Mouse (Mus musculus) limb, embryonic 15.5 days (tissue): Measurements from ENCODE around the gene Jak1. TPM values are rescaled to one million over a fixed set of nuclear protein-coding genes. Genes with fewer than 3 reads are reported as not detected.

Experiments
- ATAC-seq: fragments of 200-750 bp; cut with Nextera tagmentation; 2 replicates; pipeline ENCODE4 v1.8.0; 2017; ENCODE audit warnings: low read depth, moderate TSS enrichment; ENCODE audit not compliant: insufficient number of reproducible peaks, low FRiP score, low TSS enrichment
- H3K27ac ChIP-seq: fragments of 300-500 bp; sonication (generic); 2 replicates; pipeline ENCODE4 v1.5.1; 2015; ENCODE audit warnings: moderate library complexity, mild to moderate bottlenecking, inconsistent platforms
- H3K27me3 ChIP-seq: fragments of 300-500 bp; sonication (generic); 2 replicates; pipeline ENCODE4 v1.6.1; 2015; ENCODE audit warnings: inconsistent platforms
- H3K36me3 ChIP-seq: fragments of 300-500 bp; sonication (generic); 2 replicates; pipeline ENCODE4 v1.6.1; 2015; ENCODE audit warnings: inconsistent platforms
- H3K4me1 ChIP-seq: fragments of 300-500 bp; sonication (generic); 2 replicates; pipeline ENCODE4 v1.6.1; 2015; ENCODE audit warnings: inconsistent platforms
- H3K4me2 ChIP-seq: fragments of 300-500 bp; sonication (generic); 2 replicates; pipeline ENCODE4 v1.6.1; 2015; ENCODE audit warnings: mild to moderate bottlenecking, inconsistent platforms
- H3K4me3 ChIP-seq: fragments of 300-500 bp; sonication (generic); 2 replicates; pipeline ENCODE4 v1.5.1; 2015; ENCODE audit warnings: mild to moderate bottlenecking, inconsistent platforms
- H3K9ac ChIP-seq: fragments of 300-500 bp; sonication (generic); 2 replicates; pipeline ENCODE4 v1.6.1; 2015; ENCODE audit warnings: inconsistent platforms
- H3K9me3 ChIP-seq: fragments of 300-500 bp; sonication (generic); 2 replicates; pipeline ENCODE4 v1.6.1; 2016; ENCODE audit warnings: inconsistent platforms
- WGBS: fragments of 180-500 bp; shearing (Covaris S2); methylation state at CpG from one replicate; pipeline ENCODE4 v1.1.7; 2015; 5-methylcytosine and 5-hydroxymethylcytosine counted together
- polyA plus RNA-seq: library from polyadenylated mRNA; unstranded; fragments of >200 nt; fragmentation: Nextera tagmentation; extraction: Ambion mirVana; gene quantifications from 2 replicates; pipeline ENCODE4 v1.2.1, GENCODE M21; 2015

Gene Jak1
- polyA plus RNA-seq, 1 experiment from 2014 or later, result 99.9 TPM

- 84% methylated on average over 6 of the region's 6 CpGs for WGBS
- peaks cover 77% of the 10 kb centered on the region for H3K36me3 ChIP-seq
- no peak for ATAC-seq
- H3K4me1 ChIP-seq, result no peaks in the 10 kb centered on the region
- no peak overlapping the region for H3K27ac ChIP-seq
- no peaks in the 10 kb centered on the region for H3K9me3 ChIP-seq
- no peak overlapping the region for H3K9ac ChIP-seq
- H3K27me3 ChIP-seq, result no peaks in the 10 kb centered on the region
- no peak overlapping the region for H3K4me2 ChIP-seq
- H3K4me3 ChIP-seq, result no peak overlapping the region
Observed at GRCm38 (mm10) chr4:101158282-101158681, 106.8 kb downstream of the Jak1 start.

- Histone ChIP-seq H3K4me3 (no peak overlapping the region), H3K4me1 (no peaks in the 10 kb centered on the region), H3K9me3 (no peaks in the 10 kb centered on the region), H3K27ac (no peak overlapping the region), H3K36me3 (peaks cover 77% of the 10 kb centered on the region), H3K27me3 (no peaks in the 10 kb centered on the region), H3K4me2 (no peak overlapping the region), H3K9ac (no peak overlapping the region)
- WGBS, result 94% methylated on average over 5 of the region's 5 CpGs
- no peak for ATAC-seq
Observed at GRCm38 (mm10) chr4:101157476-101157875, 107.6 kb downstream of the Jak1 start.

- no peaks in the 10 kb centered on the region for H3K4me1 ChIP-seq
- H3K27ac ChIP-seq, result no peak overlapping the region
- no peak overlapping the region for H3K9ac ChIP-seq
- peaks cover 79% of the 10 kb centered on the region for H3K36me3 ChIP-seq
- H3K4me2 ChIP-seq, result no peak overlapping the region
- WGBS, result 81% methylated on average over 4 of the region's 4 CpGs
- ATAC-seq, result no peak
- H3K27me3 ChIP-seq, result no peaks in the 10 kb centered on the region
- H3K4me3 ChIP-seq, result no peak overlapping the region
- no peaks in the 10 kb centered on the region for H3K9me3 ChIP-seq
Observed at GRCm38 (mm10) chr4:101155541-101155940, 109.5 kb downstream of the Jak1 start.

- Histone ChIP-seq H3K9ac (no peak overlapping the region), H3K4me1 (0 out of 2 replicates have a peak, but pooled peaks cover 2% of the 10 kb centered on the region), H3K9me3 (no peaks in the 10 kb centered on the region), H3K36me3 (peaks cover 41% of the 10 kb centered on the region), H3K27ac (no peak overlapping the region), H3K4me2 (no peak overlapping the region), H3K4me3 (no peak overlapping the region), H3K27me3 (no peaks in the 10 kb centered on the region)
- whole genome bisulfite sequencing, result 89% methylated on average over 11 of the region's 11 CpGs
- ATAC-seq, result no peak
Observed at GRCm38 (mm10) chr4:101146891-101147655, 118.0 kb downstream of the Jak1 start.

GRCm38 (mm10) chr4:101146047-101146745 is 118.9 kb downstream of the Jak1 start:
- H3K9ac ChIP-seq, result no peak overlapping the region
- WGBS, result 27% methylated on average over 9 of the region's 9 CpGs
- H3K4me3 ChIP-seq, result no peak overlapping the region
- H3K27me3 ChIP-seq, result no peaks in the 10 kb centered on the region
- H3K36me3 ChIP-seq, result peaks cover 35% of the 10 kb centered on the region
- H3K27ac ChIP-seq, result no peak overlapping the region
- H3K4me2 ChIP-seq, result no peak overlapping the region
- no peak for ATAC-seq
- no peaks in the 10 kb centered on the region for H3K9me3 ChIP-seq
- H3K4me1 ChIP-seq, result 0 out of 2 replicates have a peak, but pooled peaks cover 2% of the 10 kb centered on the region

GRCm38 (mm10) chr4:101144790-101145189 is 120.3 kb downstream of the Jak1 start:
- H3K4me2 ChIP-seq, result no peak overlapping the region
- H3K4me3 ChIP-seq, result no peak overlapping the region
- no peak overlapping the region for H3K9ac ChIP-seq
- no peaks in the 10 kb centered on the region for H3K9me3 ChIP-seq
- 86% methylated on average over 7 of the region's 7 CpGs for WGBS
- 0 out of 2 replicates have a peak, but pooled peaks cover 2% of the 10 kb centered on the region for H3K4me1 ChIP-seq
- ATAC-seq, result no peak
- H3K27ac ChIP-seq, result no peak overlapping the region
- no peaks in the 10 kb centered on the region for H3K27me3 ChIP-seq
- peaks cover 21% of the 10 kb centered on the region for H3K36me3 ChIP-seq

GRCm38 (mm10) chr4:101144361-101144760 is 120.7 kb downstream of the Jak1 start:
- Histone ChIP-seq H3K9ac (no peak overlapping the region), H3K4me2 (no peak overlapping the region), H3K4me1 (0 out of 2 replicates have a peak, but pooled peaks cover 2% of the 10 kb centered on the region), H3K9me3 (no peaks in the 10 kb centered on the region), H3K36me3 (peaks cover 19% of the 10 kb centered on the region), H3K27me3 (no peaks in the 10 kb centered on the region), H3K27ac (no peak overlapping the region), H3K4me3 (no peak overlapping the region)
- WGBS, result 56% methylated on average over 4 of the region's 4 CpGs
- ATAC-seq, result no peak

- no peak for ATAC-seq
- H3K4me2 ChIP-seq, result no peak overlapping the region
- 78% methylated on average over 4 of the region's 4 CpGs for WGBS
Observed at GRCm38 (mm10) chr4:101143901-101144300, 121.2 kb downstream of the Jak1 start.

GRCm38 (mm10) chr4:101141768-101142167 is 123.3 kb downstream of the Jak1 start:
- Histone ChIP-seq H3K9ac (no peak overlapping the region), H3K4me3 (no peak overlapping the region), H3K4me1 (0 out of 2 replicates have a peak, but pooled peaks cover 2% of the 10 kb centered on the region), H3K9me3 (no peaks in the 10 kb centered on the region), H3K27ac (no peak overlapping the region), H3K27me3 (no peaks in the 10 kb centered on the region), H3K4me2 (no peak overlapping the region), H3K36me3 (0 out of 2 replicates have a peak, but pooled peaks cover 6% of the 10 kb centered on the region)
- no peak for ATAC-seq
- WGBS, result 47% methylated on average over 5 of the region's 5 CpGs

More at GRCm38 (mm10) chr4:101143901-101144300, 121.2 kb downstream of the Jak1 start:
- H3K27me3 ChIP-seq, result no peaks in the 10 kb centered on the region
- H3K4me3 ChIP-seq, result no peak overlapping the region
- no peaks in the 10 kb centered on the region for H3K9me3 ChIP-seq
- no peak overlapping the region for H3K27ac ChIP-seq
- H3K9ac ChIP-seq, result no peak overlapping the region
- H3K4me1 ChIP-seq, result 0 out of 2 replicates have a peak, but pooled peaks cover 2% of the 10 kb centered on the region
- H3K36me3 ChIP-seq, result peaks cover 18% of the 10 kb centered on the region

GRCm38 (mm10) chr4:101137975-101138374 is 127.1 kb downstream of the Jak1 start:
- H3K9me3 ChIP-seq, result no peaks in the 10 kb centered on the region
- no peak overlapping the region for H3K4me2 ChIP-seq
- ATAC-seq, result no peak
- H3K4me3 ChIP-seq, result no peak overlapping the region
- no peak overlapping the region for H3K27ac ChIP-seq
- no peaks in the 10 kb centered on the region for H3K27me3 ChIP-seq
- H3K9ac ChIP-seq, result no peak overlapping the region
- 66% methylated on average over 11 of the region's 11 CpGs for WGBS
- peaks cover 5% of the 10 kb centered on the region; the same call in 1 of the 2 replicates for H3K4me1 ChIP-seq
- H3K36me3 ChIP-seq, result 0 out of 2 replicates have a peak, but pooled peaks cover 3% of the 10 kb centered on the region

GRCm38 (mm10) chr4:101135909-101136308 is 129.2 kb downstream of the Jak1 start:
- H3K4me3 ChIP-seq, result no peak overlapping the region
- WGBS, result 94% methylated on average over 14 of the region's 14 CpGs

GRCm38 (mm10) chr4:101135013-101135412 is 130.1 kb downstream of the Jak1 start:
- Histone ChIP-seq H3K36me3 (peaks cover 12% of the 10 kb centered on the region; the same call in 1 of the 2 replicates), H3K9me3 (no peaks in the 10 kb centered on the region), H3K27ac (no peak overlapping the region), H3K4me1 (peaks cover 5% of the 10 kb centered on the region; the same call in 1 of the 2 replicates), H3K4me3 (no peak overlapping the region), H3K27me3 (no peaks in the 10 kb centered on the region), H3K9ac (no peak overlapping the region), H3K4me2 (no peak overlapping the region)
- WGBS, result 52% methylated on average over 8 of the region's 8 CpGs
- no peak for ATAC-seq

More at GRCm38 (mm10) chr4:101135909-101136308, 129.2 kb downstream of the Jak1 start:
- ATAC-seq, result no peak
- H3K27ac ChIP-seq, result no peak overlapping the region
- H3K4me2 ChIP-seq, result no peak overlapping the region
- no peaks in the 10 kb centered on the region for H3K27me3 ChIP-seq
- no peaks in the 10 kb centered on the region for H3K9me3 ChIP-seq
- H3K9ac ChIP-seq, result no peak overlapping the region
- peaks cover 5% of the 10 kb centered on the region; the same call in 1 of the 2 replicates for H3K4me1 ChIP-seq
- H3K36me3 ChIP-seq, result peaks cover 12% of the 10 kb centered on the region; the same call in 1 of the 2 replicates
